Mouse (Mus musculus) urinary bladder, postnatal 14 days (tissue): ENCODE measurements around the gene Col6a3.

ENCODE experiments used
- DNase-seq: peaks from one replicate; pipeline ENCODE4 v3.0.0; 2021; ENCODE audit warnings: low spot score

Gene Col6a3

GRCm38 (mm10) chr1:90723754-90724153, 120.0 kb downstream of the Col6a3 start:
- no peak for DNase-seq

- DNase-seq = no peak
These were observed 120.4 kb downstream of the Col6a3 start for GRCm38 (mm10) chr1:90723325-90723724.

- DNase-seq = no peak
These were observed 121.8 kb downstream of the Col6a3 start for GRCm38 (mm10) chr1:90722021-90722420.

GRCm38 (mm10) chr1:90720610-90721241, 123.0 kb downstream of the Col6a3 start:
- no peak for DNase-seq

GRCm38 (mm10) chr1:90718826-90719550, 124.8 kb downstream of the Col6a3 start:
- no peak for DNase-seq

GRCm38 (mm10) chr1:90716258-90716657, 127.5 kb downstream of the Col6a3 start:
- no peak for DNase-seq
